Mouse (Mus musculus) kidney, embryonic 15.5 days (tissue): Measurements from ENCODE around the gene Flcn. TPM values are rescaled to one million over a fixed set of nuclear protein-coding genes. Genes with fewer than 3 reads are reported as not detected.

Experiments used
- ATAC-seq: fragments of 200-750 bp; cut with Nextera tagmentation; replicated peaks from 2 replicates; pipeline ENCODE4 v1.8.0; 2017; ENCODE audit warnings: moderate TSS enrichment; ENCODE audit not compliant: low FRiP score
- H3K27ac ChIP-seq: fragments of 300-500 bp; sonication (generic); 2 replicates; pipeline ENCODE4 v1.5.1; 2015; ENCODE audit warnings: mild to moderate bottlenecking, inconsistent platforms
- H3K27me3 ChIP-seq: fragments of 300-500 bp; sonication (generic); 2 replicates; pipeline ENCODE4 v1.6.1; 2015; ENCODE audit warnings: inconsistent platforms
- H3K36me3 ChIP-seq: fragments of 300-500 bp; sonication (generic); 2 replicates; pipeline ENCODE4 v1.6.1; 2015; ENCODE audit warnings: inconsistent platforms
- H3K4me1 ChIP-seq: fragments of 300-500 bp; sonication (generic); 2 replicates; pipeline ENCODE4 v1.6.1; 2015; ENCODE audit warnings: inconsistent platforms
- H3K4me2 ChIP-seq: fragments of 300-500 bp; sonication (generic); 2 replicates; pipeline ENCODE4 v1.6.1; 2015; ENCODE audit warnings: moderate library complexity, mild to moderate bottlenecking, inconsistent platforms
- H3K4me3 ChIP-seq: fragments of 300-500 bp; sonication (generic); replicated peaks from 2 replicates; pipeline ENCODE4 v1.5.1; 2015; ENCODE audit warnings: mild to moderate bottlenecking, inconsistent platforms
- H3K9ac ChIP-seq: fragments of 300-500 bp; sonication (generic); 2 replicates; pipeline ENCODE4 v1.6.1; 2015; ENCODE audit warnings: mild to moderate bottlenecking, inconsistent platforms
- H3K9me3 ChIP-seq: fragments of 300-500 bp; sonication (generic); replicated peaks from 2 replicates; pipeline ENCODE4 v1.6.1; 2016; ENCODE audit warnings: inconsistent platforms
- WGBS: fragments of 180-500 bp; shearing (Covaris S2); methylation state at CpG from one replicate; pipeline ENCODE4 v1.1.7; 2015; ENCODE audit warnings: mixed read lengths; 5-methylcytosine and 5-hydroxymethylcytosine counted together
- polyA plus RNA-seq: library from polyadenylated mRNA; unstranded; fragments of >200 nt; fragmentation: Nextera tagmentation; extraction: Ambion mirVana; gene quantifications from 2 replicates; pipeline ENCODE4 v1.2.1, GENCODE M21; 2015

The Flcn gene
- polyA plus RNA-seq, 1 experiment from 2014 or later, result 32.6 TPM

- Histone ChIP-seq H3K9ac (no peak overlapping the region), H3K36me3 (peaks cover 93% of the 10 kb centered on the region), H3K9me3 (no peaks in the 10 kb centered on the region), H3K27me3 (no peaks in the 10 kb centered on the region), H3K27ac (no peak overlapping the region), H3K4me1 (peaks cover 7% of the 10 kb centered on the region), H3K4me2 (no peak overlapping the region), H3K4me3 (no peak overlapping the region)
- WGBS, result 84% methylated on average over 14 of the region's 14 CpGs
- no peak for ATAC-seq
These were observed 6.3 kb downstream of the Flcn start for GRCm38 (mm10) chr11:59803516-59803915.

GRCm38 (mm10) chr11:59801881-59802280, 7.9 kb downstream of the Flcn start:
- no peak overlapping the region for H3K9ac ChIP-seq
- H3K4me3 ChIP-seq, result no peak overlapping the region
- no peak overlapping the region for H3K4me2 ChIP-seq
- no peaks in the 10 kb centered on the region for H3K27me3 ChIP-seq
- no peaks in the 10 kb centered on the region for H3K4me1 ChIP-seq
- peaks cover 98% of the 10 kb centered on the region for H3K36me3 ChIP-seq
- no peaks in the 10 kb centered on the region for H3K9me3 ChIP-seq
- 91% methylated on average over 8 of the region's 8 CpGs for WGBS
- no peak overlapping the region for H3K27ac ChIP-seq
- ATAC-seq, result no peak

- ATAC-seq, result no peak
- Histone ChIP-seq H3K4me2 (no peak overlapping the region), H3K36me3 (peaks cover 99% of the 10 kb centered on the region), H3K4me1 (no peaks in the 10 kb centered on the region), H3K9me3 (no peaks in the 10 kb centered on the region), H3K9ac (no peak overlapping the region), H3K27me3 (no peaks in the 10 kb centered on the region), H3K27ac (no peak overlapping the region), H3K4me3 (no peak overlapping the region)
- 96% methylated on average over 10 of the region's 10 CpGs for WGBS
These were observed 9.4 kb downstream of the Flcn start for GRCm38 (mm10) chr11:59800412-59800811.

GRCm38 (mm10) chr11:59793390-59793789, 16.4 kb downstream of the Flcn start:
- H3K9ac ChIP-seq, result no peak overlapping the region
- H3K9me3 ChIP-seq, result no peaks in the 10 kb centered on the region
- H3K4me3 ChIP-seq, result no peak overlapping the region
- H3K36me3 ChIP-seq, result peaks cover 73% of the 10 kb centered on the region
- H3K4me2 ChIP-seq, result no peak overlapping the region
- H3K4me1 ChIP-seq, result no peaks in the 10 kb centered on the region
- 88% methylated on average over 6 of the region's 6 CpGs for WGBS
- no peak for ATAC-seq
- H3K27me3 ChIP-seq, result no peaks in the 10 kb centered on the region
- no peak overlapping the region for H3K27ac ChIP-seq

GRCm38 (mm10) chr11:59789311-59789710, 20.5 kb downstream of the Flcn start:
- peaks cover 13% of the 10 kb centered on the region for H3K4me1 ChIP-seq
- H3K4me3 ChIP-seq, result no peak overlapping the region
- 86% methylated on average over 1 of the region's 1 CpGs for WGBS
- no peaks in the 10 kb centered on the region for H3K9me3 ChIP-seq
- peaks cover 32% of the 10 kb centered on the region for H3K36me3 ChIP-seq
- H3K27ac ChIP-seq, result no peak overlapping the region
- no peak overlapping the region for H3K9ac ChIP-seq
- no peak overlapping the region for H3K4me2 ChIP-seq
- H3K27me3 ChIP-seq, result 0 out of 2 replicates have a peak, but pooled peaks cover 2% of the 10 kb centered on the region
- no peak for ATAC-seq

GRCm38 (mm10) chr11:59787199-59787781, 22.5 kb downstream of the Flcn start, which contains the start of gene Pld6:
Gene Pld6 (minus strand): TSS chr11:59787645.
- Histone ChIP-seq H3K9ac (peak within 1 kb of the TSS; percentile 47), H3K4me1 (peaks cover 13% of the 10 kb centered on the region), H3K9me3 (no peaks in the 10 kb centered on the region), H3K4me2 (peak within 1 kb of the TSS; percentile 95), H3K4me3 (peak within 1 kb of the TSS; percentile 54), H3K27ac (no peak within 1 kb of the TSS), H3K36me3 (peaks cover 14% of the 10 kb centered on the region), H3K27me3 (0 out of 2 replicates have a peak, but pooled peaks cover 2% of the 10 kb centered on the region)
- ATAC-seq, result peak; percentile 87
- under 1% methylated on average over 51 of the region's 51 CpGs for WGBS

GRCm38 (mm10) chr11:59786444-59787198, 23.2 kb downstream of the Flcn start:
- 41% methylated on average over 15 of the region's 15 CpGs for WGBS
- H3K36me3 ChIP-seq, result peaks cover 7% of the 10 kb centered on the region
- no peak overlapping the region for H3K27ac ChIP-seq
- no peaks in the 10 kb centered on the region for H3K9me3 ChIP-seq
- H3K27me3 ChIP-seq, result 0 out of 2 replicates have a peak, but pooled peaks cover 2% of the 10 kb centered on the region
- H3K4me3 ChIP-seq, result peak overlapping the region; percentile 54
- peaks cover 13% of the 10 kb centered on the region for H3K4me1 ChIP-seq
- no peak for ATAC-seq
- peak overlapping the region; percentile 47 for H3K9ac ChIP-seq
- peak overlapping the region; percentile 95 for H3K4me2 ChIP-seq

GRCm38 (mm10) chr11:59783591-59783990, 26.2 kb downstream of the Flcn start:
- Histone ChIP-seq H3K27ac (no peak overlapping the region), H3K9me3 (no peaks in the 10 kb centered on the region), H3K4me3 (no peak overlapping the region), H3K4me1 (peaks cover 13% of the 10 kb centered on the region), H3K4me2 (no peak overlapping the region), H3K9ac (no peak overlapping the region), H3K27me3 (0 out of 2 replicates have a peak, but pooled peaks cover 2% of the 10 kb centered on the region), H3K36me3 (peaks cover 2% of the 10 kb centered on the region; the same call in 1 of the 2 replicates)
- 87% methylated on average over 6 of the region's 6 CpGs for WGBS
- no peak for ATAC-seq

GRCm38 (mm10) chr11:59782091-59782590, 27.7 kb downstream of the Flcn start:
- Histone ChIP-seq H3K4me1 (peaks cover 7% of the 10 kb centered on the region), H3K9me3 (no peaks in the 10 kb centered on the region), H3K27ac (no peak overlapping the region), H3K27me3 (no peaks in the 10 kb centered on the region), H3K36me3 (peaks cover 16% of the 10 kb centered on the region), H3K4me3 (no peak overlapping the region), H3K4me2 (no peak overlapping the region), H3K9ac (no peak overlapping the region)
- no peak for ATAC-seq
- 83% methylated on average over 7 of the region's 7 CpGs for WGBS

- no peak overlapping the region for H3K9ac ChIP-seq
- H3K4me2 ChIP-seq, result no peak overlapping the region
- H3K9me3 ChIP-seq, result no peaks in the 10 kb centered on the region
- WGBS, result 88% methylated on average over 4 of the region's 4 CpGs
- H3K36me3 ChIP-seq, result peaks cover 35% of the 10 kb centered on the region
- H3K27me3 ChIP-seq, result no peaks in the 10 kb centered on the region
- no peak overlapping the region for H3K27ac ChIP-seq
- no peak overlapping the region for H3K4me3 ChIP-seq
- no peak for ATAC-seq
- H3K4me1 ChIP-seq, result no peaks in the 10 kb centered on the region
These were observed 29.6 kb downstream of the Flcn start for GRCm38 (mm10) chr11:59780241-59780640.

GRCm38 (mm10) chr11:59779406-59779805, 30.4 kb downstream of the Flcn start:
- WGBS, result 78% methylated on average over 4 of the region's 4 CpGs
- Histone ChIP-seq H3K9me3 (no peaks in the 10 kb centered on the region), H3K27me3 (no peaks in the 10 kb centered on the region), H3K27ac (no peak overlapping the region), H3K4me1 (no peaks in the 10 kb centered on the region), H3K9ac (no peak overlapping the region), H3K4me3 (no peak overlapping the region), H3K36me3 (peaks cover 43% of the 10 kb centered on the region), H3K4me2 (no peak overlapping the region)
- ATAC-seq, result no peak

- Histone ChIP-seq H3K4me1 (no peaks in the 10 kb centered on the region), H3K9ac (no peak overlapping the region), H3K9me3 (no peaks in the 10 kb centered on the region), H3K27ac (no peak overlapping the region), H3K4me2 (no peak overlapping the region), H3K36me3 (peaks cover 49% of the 10 kb centered on the region), H3K4me3 (no peak overlapping the region), H3K27me3 (no peaks in the 10 kb centered on the region)
- WGBS, result 79% methylated on average over 1 of the region's 1 CpGs
- no peak for ATAC-seq
These were observed 31.0 kb downstream of the Flcn start for GRCm38 (mm10) chr11:59778874-59779223.
